Mouse (Mus musculus) cerebellum, adult 9-10 months (tissue): ENCODE results near the gene Scrn3.

ENCODE experiments used
- DNase-seq: peaks from one replicate; pipeline ENCODE4 v3.0.0; 2022

The Scrn3 gene

DNA sequence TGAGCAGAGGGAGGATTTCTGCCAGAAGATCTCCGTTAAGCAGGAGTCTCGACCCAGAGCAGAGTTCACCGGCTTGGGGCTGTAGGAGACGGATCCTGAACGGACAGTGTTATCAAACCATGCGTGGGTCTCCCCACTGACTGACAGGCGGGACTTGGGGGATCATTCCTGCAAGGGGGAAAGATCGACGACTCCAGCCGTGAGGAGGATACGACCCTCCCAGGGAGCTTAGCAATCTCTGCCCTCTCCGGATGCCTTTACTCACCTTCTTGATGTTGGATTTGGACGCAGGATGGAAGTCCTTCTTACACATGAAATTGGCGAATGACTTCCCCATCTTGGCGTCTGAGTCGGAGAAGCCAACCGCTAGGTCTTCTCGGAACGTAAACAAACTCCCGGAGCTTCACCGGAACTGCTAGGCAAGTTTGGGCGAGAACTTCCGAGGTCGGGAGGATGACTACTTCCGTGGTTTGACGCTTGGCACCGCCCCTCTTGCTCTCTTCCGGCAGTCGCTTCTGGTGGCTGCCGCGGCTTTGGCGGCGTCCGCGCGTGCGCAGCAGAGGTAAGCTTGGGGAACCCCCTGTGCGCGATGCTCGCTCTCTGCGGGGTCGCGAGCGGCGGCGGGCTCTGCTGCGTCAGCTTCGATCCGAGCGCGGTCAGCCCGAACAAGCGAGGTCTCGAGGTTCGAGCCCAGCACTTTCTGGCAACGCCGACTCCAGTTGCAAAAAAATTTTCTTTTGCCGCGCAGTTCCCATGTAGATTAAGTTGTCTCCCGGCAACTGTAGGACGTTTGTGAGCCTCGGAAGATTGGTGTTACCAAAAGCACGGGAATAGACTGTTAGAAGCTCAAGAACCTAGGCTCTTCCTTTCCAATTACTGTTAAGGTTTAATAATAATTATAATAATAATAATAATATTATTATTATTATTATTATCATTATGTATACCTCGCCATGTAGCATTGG lies at the start of gene Scrn3, which contains the start of gene Cir1:
TSS of gene Scrn3 (plus strand) at position 450 of the 965 bp plus-strand sequence.
TSS of gene Cir1 (minus strand) at position 550 of the 965 bp plus-strand sequence.
- peak; percentile 93 for DNase-seq

DNA sequence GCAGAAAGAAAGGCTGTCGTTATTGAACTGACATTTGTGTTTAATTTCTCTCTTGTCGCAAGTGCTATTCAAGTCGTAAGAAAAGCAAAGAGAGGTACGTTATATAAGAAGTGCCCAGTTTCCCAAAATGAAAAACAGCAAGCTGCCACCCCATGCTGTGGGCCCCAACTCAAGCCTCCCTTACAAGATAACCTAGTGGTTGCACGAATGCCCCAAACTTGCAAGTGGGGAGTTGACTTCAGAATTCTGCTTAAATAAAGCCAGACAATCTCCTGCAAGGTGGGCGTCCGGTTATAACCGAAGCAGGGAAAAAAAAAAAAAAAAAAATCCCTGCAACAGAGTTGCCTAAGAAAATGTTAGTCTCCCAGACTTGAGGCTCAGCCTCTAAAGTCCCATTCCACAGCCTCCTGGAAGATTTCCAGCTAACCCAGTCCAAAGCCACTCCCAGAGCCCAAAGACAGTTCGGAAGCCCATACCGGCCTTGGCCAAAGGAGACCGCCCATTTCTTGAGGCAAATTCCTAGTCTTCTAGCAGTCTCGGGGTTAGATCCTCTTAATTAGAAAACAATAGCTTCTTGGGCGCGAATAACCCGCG lies 49.1 kb upstream of the Scrn3 start:
- no peak for DNase-seq

DNA sequence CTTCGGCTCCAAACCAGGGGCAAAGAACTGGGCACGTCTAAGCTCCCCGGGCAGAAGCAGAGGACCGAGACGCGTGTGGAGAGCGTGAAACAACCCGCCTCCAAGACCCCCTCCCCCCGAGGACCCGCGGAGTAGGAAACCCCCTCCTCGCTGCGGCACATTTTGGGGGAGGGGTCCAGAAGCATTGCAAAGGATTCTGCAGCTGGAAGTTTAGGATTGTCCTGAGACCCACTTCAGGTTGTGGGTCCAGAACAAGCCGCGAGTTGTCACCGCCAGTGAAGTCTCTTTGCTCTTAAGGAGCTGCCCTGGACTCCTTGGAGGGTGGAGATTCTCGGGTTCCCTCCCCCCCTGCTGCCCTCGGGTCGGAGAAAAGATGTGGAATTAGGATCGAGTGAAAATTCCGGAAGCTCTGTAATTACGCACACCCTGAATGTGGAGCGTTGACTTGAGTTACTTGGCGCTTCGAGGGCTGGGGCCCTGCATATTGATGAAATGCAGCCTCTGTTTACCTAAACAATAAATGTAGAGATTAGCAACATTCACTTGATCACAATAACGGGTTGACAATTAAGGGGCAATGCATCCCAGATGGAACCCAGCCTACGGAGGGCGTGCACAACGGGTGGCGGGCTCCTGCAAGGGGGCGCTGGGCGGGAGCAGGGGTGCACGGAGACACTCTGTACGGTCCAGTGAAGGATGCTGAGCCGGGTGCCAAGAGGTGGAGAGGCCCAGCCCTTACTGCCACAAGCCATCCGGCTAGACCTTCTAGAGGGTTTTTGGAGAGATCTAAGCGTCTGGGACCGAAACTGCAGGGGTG lies 48.4 kb upstream of the Scrn3 start:
- DNase-seq = no peak

DNA sequence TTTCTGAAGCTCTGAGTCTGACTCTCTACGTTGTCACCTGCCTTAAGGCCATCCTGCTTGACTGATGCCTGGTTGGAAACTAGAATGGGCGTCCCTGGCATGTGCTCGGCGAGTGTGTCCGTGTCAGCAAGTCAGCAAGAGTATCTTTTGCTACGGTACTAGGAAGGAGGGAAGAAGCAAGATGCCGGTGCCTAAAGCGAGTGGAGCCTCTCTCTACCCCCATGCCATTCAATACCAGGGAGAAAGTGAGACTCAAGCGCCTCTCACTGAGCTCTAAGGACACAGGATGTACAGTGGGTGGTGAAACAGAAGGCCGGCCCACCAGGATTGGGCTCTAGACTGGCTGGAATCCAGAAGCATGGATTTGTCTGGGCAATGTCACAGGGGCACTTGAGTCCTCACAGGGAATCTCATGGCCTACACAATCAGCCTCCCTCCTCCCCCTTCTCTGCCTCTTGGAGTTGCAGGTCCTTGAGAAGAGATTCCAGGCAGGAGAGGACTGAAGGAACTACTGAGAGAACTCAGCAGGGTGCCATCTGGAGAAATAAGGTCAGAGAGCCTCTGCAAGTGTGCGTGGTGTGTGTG lies 47.7 kb upstream of the Scrn3 start:
- no peak for DNase-seq

DNA sequence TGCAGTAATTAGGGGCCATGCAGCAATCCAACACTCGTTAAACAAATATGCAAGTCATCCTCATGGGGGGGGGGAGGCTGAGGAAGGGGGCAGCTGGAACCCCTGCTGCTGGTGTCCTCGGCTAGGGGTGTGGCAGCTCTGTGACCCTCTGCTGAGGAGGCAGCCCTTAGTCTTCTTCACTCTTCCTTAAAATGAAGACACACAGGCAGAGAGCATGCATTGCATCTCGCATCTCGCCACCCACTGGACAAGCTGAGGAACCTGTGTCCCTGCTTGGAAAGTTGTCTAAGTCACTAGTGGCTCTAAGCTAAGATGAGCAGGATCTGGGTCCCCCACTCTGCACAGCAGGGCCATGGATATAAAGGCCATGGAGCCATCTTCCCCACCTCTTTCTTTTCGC lies 46.4 kb upstream of the Scrn3 start:
- DNase-seq = no peak

DNA sequence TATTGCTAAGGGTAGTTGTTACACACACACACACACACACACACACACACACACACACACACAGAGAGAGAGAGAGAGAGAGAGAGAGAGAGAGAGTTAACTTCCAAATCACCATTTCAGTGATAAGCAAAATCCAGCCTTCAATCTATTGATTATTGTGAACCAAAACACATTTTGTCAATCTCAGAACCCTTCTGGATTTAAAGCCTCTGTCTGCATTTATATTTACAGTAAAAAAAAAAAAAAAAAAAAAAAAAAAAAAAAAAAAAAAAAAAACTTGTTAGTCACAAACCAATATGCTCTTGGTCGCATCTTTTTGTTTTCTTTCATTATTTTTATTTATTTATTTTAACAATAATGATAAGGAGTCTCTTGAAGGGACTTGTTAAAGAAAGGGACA lies 45.8 kb upstream of the Scrn3 start:
- no peak for DNase-seq

DNA sequence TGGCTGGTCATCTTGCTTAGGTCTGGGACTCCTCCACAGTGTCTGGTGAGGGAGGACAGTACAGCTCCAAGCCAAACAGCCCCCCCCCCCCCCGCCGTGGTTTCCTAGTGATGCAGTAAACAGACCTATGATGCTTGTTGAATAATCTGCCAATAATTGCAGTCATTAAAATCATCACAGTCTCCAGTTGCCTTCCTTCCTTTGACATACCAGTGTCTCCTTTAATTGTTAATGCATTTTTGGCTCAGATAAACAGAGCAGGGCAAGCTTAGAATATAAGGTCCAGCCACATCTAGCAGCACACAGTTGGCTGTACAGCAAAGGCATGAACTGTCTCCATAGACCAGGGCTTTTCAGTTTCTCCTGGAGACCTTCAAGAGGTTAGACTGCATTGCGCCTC lies 45.2 kb upstream of the Scrn3 start:
- no peak for DNase-seq

DNA sequence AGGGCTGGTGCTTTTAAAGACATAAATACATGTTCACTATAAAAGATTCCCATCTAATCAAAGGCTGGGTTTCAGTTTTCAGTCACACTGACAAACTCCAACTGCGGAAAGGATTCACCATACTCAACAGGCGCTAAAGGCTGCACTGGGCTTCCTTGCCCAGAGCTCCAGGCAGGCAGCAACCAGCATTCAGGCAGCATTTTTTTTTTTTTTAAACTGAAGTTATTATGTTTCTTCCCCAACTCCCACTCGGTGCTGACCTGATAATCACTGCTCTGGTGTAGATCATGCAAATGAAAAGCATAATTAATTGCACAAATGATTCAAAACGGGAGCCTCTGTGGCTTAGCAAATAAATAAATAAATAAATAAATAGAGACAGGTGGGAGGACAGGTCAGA lies 44.6 kb upstream of the Scrn3 start:
- no peak for DNase-seq

DNA sequence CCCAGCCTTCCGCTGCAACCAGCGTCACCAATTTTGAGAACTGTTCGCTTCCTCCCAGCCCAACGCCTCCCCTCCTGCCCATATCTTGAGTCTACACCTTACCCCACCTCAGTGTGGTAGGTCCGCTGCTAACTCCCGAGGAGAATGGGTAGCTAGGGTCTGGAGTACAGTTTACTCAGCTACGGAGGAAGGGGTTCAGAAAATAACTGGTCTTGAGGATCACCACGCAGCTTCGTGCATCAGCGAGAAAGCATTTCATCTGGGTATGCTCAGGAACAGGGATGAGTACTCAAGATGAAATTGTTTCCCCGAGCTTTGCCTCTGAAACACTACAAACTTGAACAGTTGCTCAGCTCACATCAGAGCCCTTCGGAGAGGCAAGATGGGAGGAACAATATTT lies 44.1 kb upstream of the Scrn3 start:
- DNase-seq = no peak

DNA sequence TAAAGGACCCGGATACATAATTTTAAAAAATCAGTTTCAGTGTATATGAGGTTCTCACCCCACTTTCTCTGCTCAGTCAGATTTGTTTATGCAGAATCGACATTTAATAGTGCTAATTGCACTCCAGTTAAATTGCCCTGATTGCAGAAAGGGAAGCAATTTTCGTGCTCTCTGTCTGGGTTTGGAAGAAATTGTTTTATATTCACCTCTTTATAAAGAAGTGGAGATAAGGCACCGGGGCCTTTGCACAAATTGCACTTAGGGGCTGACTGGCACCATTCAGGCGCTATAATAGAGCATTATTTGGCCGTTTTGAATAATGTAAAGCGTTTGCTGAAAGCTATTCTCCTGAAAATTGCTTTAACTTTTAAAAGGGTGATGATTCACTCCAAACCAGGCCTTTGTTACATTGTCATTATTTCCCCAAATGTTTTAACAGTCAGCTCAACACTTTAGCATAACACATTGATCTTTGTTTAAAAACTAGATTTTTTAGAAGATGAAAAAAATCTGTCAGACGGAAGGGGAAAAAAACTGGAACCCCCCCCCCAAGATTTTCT lies 43.5 kb upstream of the Scrn3 start:
- DNase-seq = no peak

DNA sequence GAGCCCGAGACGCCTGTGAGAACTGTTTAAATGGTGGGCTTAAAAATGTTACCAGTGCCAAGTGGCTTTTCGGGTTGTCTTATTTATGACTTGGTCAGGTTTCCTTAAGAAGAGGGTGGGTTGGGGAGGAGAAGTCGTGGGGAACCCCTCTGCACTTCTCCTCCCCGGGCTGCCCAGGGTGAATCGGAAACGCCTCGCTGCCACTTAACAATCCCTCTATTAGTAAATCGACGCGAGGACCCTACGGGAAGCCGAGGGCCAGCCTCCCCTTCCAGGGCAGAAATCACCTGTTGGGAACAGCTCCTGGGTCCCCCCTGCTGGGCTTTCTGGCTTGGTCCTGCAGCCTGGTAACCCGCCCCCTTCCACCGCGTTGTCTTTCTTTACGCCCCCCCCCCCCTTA lies 42.7 kb upstream of the Scrn3 start:
- no peak for DNase-seq

DNA sequence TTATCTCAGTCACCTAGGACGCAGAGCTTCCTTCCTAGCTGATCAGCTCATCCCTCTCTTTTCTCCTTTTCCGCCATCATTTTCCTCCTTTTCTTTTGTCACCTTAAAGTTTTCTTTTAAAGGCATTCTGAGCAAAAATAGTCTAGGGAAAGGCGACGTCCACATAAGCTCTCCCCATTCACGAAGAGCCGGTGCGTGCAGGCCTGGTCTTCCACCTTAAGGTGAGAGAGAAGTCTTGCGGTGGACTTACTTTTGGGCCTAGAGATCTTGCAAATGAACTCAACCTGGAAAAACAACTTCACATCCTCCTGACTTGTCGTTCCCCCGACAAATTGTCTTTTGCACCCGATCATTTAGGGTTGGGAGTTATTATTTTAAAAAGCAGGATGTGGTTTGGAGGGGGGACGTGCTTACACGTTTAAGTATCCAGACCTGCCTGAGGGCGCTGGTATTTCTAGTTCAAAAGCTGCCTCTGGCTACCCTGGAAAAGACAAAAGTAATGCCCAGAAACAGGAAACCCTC lies 42.3 kb upstream of the Scrn3 start:
- DNase-seq = no peak

DNA sequence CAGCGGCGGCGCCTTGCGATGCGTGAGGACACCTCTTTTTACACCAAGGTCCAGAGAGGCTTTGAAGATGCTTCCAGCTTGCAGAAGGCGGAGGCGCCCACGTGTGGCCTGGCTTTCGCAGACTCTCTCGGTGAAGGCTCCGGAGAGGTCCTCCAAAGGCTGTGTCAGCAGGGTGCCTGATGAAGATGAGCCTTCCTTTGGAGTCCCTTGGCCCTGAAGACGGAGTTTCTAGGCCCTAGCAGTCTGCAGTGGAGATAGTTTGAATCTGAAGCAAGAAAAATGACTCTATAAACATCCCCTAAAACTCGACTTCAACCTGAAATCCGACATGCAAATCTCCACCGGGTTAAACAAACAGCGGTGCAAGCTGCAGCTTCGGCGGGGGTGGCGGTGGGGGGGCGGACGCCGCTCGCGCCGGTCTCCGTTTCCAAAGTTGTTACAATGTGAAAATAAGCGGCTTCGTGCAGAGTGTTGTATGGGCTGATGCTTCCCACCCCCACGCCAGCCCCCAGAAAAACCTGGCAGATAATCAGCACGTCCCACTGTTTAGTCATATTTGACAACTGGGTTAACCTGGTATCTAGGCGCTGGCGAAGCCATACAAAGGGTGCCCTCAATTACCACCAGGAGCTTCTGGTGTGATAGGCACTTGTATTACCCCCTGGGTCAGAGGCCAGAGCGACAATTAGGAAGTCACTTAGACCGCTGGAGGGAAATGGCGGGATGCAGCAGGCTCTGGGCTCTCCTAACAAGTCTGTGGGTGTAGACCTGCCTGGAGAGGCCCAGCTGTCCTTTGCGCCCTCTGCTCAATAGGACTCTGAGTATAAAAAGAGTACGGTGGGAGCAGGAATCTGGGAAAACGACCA lies 41.6 kb upstream of the Scrn3 start:
- DNase-seq = no peak

DNA sequence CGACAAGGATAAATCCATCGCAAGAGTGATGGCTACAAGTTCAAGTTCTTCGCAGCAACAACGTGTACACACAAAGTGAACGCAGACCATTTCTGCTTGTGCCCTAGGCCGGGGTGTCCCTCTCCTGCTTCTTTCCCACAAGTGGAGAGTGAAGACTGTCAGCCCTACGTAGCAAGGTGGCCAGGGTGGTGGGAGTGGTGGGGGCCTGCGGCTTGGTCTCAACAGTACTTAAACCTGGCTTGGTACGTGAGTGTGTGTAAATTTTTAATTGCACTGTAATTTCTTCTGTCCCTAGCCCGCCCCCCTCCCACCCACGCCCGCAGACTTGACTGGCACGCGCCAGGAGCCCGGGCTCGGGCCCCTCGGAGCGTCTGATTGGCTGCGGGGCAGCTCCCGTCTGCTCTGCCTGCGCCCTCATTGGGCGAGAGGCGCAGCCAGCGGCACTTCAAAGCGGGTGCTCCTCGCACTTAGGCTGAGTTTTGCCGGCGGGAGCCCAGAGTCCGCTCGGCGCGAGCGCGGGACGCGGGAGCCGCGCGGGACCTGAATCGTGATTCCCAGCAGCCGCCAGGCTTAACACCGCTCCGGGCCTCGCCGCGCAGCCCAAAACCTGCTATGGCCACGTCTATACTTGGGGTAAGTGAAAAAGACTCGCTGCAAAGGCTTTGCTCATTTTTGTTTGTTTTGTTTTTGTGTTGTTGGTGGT lies 40.8 kb upstream of the Scrn3 start, which contains the start of gene Sp9:
TSS of gene Sp9 (plus strand) at position 467 of the 703 bp plus-strand sequence.
- no peak for DNase-seq

DNA sequence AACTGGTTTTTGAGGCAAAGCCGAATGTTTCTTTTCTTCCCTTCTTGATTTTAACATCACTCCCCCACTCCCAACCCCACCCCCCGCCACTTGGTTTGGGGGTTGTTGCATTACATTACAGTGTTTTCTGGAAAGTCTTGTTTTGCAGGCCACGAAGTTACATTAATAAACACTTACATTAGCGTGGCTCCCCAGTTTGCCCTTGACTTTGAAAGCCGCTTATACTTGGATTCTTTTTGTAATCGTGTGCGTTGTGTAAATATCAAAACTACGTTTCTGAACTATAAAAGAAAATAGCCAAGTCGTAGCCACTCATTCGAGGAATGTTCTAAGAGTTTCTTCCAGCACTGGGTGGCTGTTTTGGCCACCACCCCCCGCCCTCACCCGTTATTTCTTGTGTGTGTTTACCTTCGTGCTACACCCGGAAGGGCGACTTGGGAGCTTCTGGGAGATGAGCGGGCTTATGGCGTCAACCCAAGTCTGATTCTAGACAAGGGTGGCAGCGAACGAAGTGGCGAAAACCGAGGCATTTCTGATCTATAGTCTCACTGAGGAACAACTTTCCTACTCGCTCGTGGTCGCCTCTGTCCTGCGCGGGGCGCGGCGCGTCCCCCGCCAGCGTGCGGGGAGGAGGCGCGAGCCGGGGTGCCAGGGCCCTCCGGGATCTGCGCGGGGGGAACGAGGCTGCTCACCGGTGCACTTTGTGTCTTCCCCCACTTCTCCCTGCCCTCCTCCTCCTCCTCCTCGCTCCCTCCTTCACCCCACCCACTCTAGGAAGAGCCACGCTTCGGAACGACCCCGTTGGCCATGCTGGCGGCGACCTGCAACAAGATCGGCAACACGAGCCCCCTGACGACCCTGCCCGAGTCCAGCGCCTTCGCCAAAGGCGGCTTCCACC lies 39.8 kb upstream of the Scrn3 start:
- DNase-seq = peak; percentile 14

DNA sequence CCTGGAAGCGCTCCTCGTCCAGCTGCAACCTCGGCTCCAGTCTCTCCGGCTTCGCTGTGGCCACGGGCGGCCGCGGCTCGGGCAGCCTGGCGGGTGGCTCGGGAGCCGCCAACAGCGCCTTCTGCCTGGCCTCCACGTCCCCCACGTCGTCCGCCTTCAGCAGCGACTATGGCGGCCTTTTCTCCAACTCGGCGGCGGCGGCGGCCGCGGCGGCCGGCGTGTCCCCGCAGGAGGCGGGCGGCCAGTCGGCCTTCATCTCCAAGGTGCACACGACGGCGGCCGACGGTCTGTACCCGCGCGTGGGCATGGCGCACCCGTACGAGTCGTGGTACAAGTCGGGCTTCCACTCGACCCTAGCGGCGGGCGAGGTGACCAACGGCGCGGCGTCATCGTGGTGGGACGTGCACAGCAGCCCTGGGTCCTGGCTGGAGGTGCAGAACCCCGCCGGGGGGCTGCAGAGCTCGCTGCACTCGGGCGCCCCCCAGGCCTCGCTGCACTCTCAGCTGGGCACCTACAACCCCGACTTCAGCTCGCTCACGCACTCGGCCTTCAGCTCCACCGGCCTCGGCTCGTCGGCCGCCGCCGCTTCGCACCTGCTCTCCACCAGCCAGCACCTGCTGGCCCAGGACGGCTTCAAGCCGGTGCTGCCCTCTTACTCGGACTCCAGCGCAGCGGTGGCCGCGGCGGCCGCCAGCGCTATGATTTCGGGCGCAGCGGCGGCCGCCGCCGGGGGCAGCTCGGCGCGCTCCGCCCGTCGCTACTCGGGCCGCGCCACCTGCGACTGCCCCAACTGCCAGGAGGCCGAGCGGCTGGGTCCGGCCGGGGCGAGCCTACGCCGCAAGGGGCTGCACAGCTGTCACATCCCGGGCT lies 38.9 kb upstream of the Scrn3 start:
- DNase-seq = no peak

DNA sequence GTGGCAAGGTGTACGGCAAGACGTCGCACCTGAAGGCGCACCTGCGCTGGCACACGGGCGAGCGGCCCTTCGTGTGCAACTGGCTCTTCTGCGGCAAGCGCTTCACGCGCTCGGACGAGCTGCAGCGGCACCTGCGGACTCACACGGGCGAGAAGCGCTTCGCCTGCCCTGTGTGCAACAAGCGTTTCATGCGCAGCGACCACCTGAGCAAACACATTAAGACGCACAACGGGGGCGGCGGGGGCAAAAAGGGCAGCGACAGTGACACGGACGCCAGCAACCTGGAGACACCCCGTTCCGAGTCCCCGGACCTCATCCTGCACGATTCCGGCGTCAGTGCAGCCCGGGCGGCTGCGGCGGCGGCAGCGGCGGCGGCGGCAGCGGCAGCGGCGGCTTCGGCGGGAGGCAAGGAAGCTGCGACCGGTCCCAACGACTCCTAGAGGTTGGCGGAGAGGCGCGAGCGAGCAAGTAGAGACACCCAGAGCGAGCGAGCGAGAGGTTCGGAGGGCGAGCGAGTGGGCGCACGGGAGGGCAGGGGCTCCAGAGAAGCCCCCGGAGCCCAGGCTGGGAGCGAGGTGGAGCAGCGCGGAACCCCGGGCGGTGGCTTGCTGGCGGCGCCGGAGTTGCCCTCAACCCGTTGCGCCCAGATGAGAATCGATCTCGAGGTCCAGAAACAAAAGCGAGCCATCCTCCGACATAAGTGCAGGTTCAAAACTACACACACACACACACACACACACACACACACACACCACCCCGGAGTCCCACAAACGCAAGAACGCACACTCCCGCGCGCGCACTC lies 38.1 kb upstream of the Scrn3 start:
- DNase-seq = no peak
